Mouse (Mus musculus) monocyte, adult 5-6 weeks (primary cell): ENCODE data around the gene Trmt2a. TPM values are rescaled to one million over a fixed set of nuclear protein-coding genes. Genes with fewer than 3 reads are reported as not detected.

Experiments
- ATAC-seq: fragments of 153-309, 156-312 bp; replicated peaks from 2 replicates; pipeline ENCODE4 v1.8.0; 2017; ENCODE audit warnings: mild to moderate bottlenecking; ENCODE audit not compliant: low TSS enrichment, insufficient number of reproducible peaks, severe bottlenecking, poor library complexity, low FRiP score
- total RNA-seq: library from RNA; stranded (forward); fragments of 200-1000, 200-491, 200-594 nt; gene quantifications from 3 replicates; pipeline ENCODE4 v1.2.3, GENCODE M21; 2017

Trmt2a gene
- total RNA-seq, 1 experiment from 2014 or later = 79.6 TPM

DNA sequence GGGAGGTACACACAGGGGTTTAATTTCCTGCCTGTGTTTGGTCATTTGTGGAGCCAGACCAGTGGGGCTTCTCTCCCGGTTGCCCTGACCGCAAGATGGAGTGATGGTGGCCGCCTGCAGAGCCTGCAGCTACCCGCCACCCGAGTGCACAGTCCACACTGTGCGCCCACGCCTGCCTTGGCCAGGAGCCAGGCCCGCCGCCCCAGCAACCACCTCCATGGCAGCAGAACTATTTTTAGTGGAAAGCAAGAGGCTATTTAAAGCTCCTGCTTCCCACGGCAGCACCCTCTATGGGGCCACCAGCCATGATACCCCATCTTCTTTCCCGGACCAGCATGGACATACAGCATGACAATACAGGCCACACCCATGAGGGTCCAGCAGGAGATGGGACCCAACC lies 18.9 kb upstream of the Trmt2a start:
- no peak for ATAC-seq

DNA sequence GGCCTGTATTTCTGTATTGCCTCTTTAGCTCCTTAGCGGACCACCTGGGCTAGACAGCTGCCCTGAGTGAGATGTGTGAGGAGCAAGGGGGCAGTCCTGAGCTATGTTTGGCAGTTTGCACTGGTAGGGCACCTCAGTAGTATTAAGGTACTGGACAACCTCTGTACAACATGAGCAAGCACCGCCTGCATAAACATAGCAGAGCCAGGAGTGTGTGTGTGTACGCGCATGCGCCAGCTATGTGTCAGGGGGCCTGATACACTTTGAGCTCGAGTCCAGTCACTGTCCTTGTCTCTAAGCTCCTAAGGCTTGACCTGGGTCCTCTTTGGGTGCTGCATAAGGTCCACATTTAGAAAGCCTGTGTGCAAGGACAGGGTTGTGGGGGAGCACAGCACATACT lies 17.9 kb upstream of the Trmt2a start:
- ATAC-seq = no peak

DNA sequence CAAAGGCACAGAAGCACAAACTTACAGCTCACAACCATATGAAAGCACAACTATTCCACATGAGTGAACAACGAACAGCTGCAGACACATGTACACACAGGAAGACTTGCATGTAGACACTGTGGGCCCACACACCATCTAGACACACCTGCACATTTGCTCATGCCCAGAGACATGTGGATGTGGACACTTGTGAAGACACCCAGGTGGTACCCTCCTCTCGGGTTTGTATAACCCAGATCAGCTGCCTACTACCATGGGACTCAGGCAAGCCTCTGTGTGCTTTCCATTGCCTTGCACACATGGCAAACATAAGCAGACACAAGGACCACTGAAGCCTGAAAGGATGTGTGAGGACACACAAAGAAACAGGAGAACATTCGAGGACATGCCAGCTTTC lies 17.4 kb upstream of the Trmt2a start:
- no peak for ATAC-seq

DNA sequence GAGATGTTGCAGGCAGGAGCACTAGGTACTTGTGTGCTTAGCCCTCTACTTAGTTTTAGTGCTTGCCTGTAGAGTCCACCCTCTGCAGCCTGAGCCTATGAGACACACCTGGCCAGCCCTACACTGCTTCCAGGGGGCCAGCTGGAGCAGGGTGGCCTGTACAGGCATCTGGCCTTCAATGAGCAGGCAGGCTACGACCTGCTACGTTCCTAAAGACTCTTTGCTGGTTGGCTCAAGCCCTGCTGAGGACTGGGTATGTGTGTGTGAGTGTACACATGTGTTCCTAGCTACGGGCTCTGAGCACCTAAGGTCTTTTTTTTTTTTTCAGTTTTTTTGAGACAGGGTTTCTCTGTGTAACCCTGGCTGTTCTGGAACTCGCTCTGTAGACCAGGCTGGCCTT lies 17.0 kb upstream of the Trmt2a start:
- no peak for ATAC-seq

DNA sequence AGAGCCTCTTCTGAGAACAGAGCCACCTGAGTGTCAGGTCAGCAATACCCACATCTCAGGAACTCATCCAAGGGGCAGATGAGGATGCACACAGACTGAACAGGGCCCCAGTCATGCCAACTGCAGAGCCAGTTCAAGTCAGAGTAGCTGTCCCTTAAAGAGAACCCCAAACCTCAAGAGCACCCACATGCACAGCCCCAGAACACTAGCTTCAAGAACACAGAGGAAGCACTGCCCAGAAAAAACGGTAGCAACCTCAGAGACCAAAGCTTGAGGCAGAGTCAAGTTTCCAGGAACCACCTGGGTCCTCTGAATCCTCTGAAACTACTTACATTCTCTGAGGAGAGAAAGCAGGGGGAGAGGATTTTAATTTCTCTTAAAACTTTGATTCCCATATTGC lies 15.0 kb upstream of the Trmt2a start:
- ATAC-seq = no peak

DNA sequence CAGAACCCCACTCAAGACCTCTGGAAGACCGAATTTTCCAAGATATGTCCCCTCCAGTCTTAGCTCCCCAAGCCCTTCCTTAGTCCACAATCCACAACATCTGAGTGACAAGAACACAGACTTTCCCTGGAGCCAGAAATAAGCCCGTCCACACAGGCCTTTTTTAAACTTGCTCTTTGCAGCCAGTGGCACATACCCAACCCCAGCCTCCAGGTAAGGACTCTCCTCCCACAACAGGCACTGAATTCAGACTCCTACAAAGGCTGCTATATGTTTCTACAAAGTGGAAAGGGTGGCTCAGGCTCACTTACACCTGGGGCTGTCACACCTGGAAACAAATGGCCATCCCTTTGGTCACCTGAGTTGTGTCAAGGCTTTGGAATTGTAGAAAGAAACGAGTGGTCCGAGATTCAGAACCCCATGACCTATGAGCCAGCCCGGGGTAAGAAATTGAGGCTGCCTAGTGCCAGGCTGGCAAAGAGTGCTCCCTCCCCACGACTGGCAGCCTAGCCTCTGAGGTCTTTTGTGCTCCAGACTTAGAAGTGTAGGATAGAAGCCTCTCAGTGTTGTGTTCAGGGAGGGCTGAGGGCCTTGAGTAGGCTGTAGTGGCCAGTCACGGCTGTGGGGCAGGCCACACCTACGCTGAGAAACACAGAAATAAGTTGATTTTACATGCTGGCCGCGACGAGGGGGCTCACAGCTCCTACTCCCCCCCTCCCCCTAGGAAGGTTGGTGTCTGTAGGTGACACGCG lies 14.4 kb upstream of the Trmt2a start:
- ATAC-seq = no peak

DNA sequence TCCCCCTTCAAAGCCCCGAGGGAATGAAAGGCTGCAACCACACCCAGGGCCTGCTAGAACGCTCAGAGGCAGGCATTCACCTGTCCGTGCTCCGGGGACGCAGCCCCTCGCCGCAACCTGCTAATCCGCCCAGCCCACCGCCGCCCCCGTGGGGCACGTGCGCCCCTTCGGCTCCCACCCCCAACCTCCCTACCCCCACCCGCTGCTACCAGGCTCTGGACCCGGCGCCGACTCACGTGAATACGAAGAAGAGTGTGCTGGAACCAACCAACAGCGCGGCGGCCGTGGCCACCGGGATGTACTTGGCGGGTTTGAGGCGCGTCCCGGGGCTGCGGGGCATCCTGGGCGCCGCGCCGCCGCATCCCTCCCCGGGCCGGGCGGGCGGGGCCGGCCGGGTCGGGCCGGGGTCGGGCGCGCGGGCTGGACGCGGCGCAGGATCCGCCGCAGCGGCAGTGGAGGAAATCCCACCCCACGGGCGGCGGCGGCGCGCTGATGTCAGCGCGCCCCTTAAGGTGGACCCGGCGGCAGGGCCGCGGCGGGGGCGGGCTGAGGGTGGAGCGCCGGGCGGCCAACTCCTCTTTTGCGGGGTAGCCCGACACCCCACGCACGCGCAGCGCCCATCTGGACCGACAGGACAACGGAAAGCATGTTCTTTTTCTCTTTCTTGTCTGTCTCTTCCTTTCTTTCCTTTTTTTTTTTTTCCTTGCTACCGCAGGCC lies 13.6 kb upstream of the Trmt2a start, which contains the start of gene Zdhhc8:
TSS of gene Zdhhc8 (minus strand) at position 466 of the 718 bp plus-strand sequence.
- ATAC-seq = no peak

DNA sequence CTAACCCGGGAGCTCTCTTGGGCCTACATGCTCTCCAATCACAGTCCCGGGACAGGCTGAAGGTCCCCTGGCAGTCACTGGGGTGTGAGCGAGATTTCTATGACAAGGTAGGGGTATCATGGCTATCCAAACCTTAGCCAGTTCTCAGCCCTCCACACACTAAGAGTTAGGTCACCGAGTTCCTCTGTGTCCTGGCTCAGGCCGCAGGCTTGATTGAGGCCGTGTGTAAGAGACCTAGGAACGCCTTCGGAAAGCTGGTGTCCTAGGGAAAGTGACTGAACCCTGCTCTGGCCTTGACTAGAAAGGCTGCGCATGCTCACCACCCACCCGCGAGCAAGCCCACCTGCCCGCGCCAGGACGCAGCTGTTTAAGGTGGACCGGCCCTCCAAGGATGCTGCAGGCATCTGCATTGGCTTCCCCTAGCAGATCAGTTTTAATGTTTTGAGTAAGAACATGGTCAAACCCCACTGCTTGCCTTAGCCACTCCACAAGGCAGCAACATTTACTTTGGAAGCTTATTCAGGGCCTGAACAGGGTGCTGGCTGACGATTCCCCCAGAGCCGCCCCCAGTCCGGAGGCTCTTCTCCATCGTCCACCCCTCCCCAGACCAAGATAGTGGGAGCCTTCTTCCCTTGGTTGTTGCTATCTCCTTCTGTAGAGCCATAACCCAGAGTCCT lies 13.0 kb upstream of the Trmt2a start:
- ATAC-seq = no peak

DNA sequence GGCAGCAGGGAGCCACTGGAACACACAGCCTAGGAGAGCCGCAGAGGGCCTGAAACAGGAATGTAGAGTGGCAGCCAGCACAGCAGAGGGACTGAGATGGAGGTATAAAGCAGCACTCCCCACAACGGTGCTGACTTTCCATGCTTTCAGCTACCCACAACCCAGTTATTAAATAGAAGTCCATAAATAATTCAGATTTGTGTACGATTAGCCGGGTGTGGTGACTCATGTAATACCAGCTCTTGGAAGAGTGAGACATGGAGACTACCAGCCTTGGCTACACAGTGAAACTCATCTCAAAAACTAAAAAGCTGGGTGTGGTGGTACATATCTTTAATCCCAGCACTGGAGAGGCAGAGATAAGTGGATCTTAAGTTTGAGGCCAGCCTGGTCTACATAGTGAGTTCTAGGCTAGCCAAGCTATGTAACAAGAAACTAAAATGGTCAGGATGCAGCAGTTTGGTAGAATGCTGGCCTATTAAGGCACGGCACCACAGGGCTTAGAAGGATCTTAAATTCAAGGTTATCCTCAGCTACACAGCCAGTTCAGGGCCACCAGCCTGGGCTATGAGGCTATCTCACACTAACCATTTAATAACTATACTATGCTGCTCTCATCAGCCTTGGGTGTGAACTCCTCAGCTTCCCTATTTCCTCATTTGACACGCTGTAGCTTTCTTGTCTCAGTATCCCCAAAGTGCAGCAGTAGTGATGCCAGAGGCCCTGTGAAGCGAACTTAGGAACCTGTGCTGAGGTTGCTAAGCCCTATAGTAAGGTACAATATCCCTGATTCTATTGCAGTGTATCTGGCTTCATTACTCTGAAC lies 11.6 kb upstream of the Trmt2a start:
- no peak for ATAC-seq

DNA sequence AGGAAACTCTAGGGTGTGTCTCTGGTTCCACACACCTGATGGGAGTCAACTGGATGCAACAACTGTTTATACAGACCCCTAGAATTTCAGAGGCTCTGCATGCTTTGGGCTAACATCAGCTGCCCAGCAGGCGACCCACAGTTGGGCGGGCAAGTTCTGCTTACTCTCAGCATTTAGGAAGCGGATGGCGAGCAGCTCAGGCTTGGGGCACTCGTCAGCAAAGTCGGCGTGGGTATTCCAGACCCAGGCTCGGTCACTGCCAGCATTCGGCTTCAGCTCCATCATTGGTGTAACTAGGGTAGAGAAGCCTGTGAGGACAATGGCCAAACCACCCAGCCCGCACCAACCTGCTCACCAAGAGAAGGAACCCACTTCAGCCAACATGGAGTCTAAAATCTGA lies 6.9 kb upstream of the Trmt2a start:
- no peak for ATAC-seq

DNA sequence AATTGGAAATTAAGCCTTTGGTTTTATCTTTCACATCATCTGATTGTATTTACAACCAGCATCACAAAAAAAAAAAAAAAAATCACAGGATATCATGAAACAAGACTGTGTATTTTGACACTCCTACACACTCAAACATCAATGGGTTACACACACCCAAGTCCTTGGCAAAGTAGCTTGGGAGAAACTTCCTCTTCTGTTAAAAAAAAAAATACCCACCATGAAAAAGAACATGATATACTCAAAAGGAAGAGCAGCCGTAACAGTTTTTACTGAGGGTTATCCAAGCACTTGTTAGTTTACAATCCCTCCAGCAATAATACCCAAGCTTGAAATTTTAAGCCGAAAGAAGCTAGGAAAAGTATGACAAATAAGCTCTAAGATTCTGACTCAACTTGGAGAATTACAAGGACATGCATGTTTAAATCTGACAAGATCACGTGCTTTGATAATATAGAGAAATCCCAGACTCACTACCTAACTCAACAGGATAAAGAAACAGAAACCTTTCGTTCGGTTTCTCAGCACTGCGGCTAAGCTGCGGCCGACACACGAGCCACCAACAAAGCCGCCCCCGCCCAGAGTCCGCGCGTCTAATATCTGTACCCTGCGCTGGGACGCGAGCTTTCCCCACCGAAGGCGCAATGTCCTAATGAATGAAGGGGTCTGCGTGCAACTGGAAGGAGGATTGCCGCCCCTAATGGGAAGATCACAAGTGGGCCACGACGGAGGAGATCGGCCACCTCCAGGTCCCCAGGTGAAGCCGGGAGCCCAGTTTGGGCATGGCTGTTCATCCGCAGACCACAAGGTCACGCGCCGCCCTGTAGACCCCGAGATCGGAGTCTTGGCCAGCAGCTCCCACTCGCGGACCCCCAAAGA lies 719 bp upstream of the Trmt2a start:
- no peak for ATAC-seq

DNA sequence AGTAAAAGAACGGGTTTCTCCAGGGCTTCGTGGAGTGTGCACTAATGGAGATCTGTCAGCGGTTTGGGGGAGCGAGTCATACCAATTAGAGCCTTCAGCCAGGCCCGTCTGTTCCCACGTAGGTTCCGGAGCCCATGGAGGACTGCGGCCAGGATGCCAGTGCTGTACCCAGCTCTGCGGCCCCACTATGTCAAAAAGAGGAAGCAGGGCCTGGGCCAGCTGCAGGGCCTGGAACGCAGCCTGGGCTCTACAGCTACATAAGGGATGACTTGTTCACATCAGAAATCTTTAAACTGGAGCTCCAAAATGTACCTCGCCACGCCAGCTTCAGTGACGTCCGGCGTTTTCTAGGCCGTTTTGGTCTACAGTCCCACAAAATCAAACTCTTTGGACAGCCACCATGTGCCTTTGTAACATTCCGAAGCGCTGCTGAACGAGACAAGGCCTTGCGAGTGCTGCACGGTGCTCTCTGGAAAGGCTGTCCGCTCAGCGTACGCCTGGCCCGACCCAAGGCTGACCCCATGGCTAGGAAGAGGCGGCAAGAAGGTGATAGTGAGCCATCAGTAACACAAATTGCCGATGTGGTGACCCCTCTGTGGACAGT lies 987 bp downstream of the Trmt2a start:
- peak; percentile 34; the same call in 1 of the 2 replicates for ATAC-seq

DNA sequence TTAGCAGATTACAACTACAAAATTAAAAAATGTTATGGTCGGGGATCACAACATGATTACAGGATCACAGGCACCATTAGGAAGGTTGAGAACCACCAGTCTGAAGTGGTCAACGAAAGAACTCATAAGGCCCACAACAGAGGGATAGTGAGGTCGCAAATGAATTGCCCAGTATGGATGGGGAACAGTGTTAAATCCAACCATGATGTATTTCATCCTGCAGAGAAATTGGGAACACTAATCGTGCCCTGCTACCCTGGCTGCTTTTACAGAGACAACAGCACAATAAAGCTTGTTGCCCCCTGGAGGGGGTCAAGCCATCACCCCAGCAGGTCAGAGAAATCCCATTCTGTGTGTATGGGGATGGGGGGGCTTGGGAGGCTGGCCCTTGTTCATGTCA lies 1.8 kb downstream of the Trmt2a start:
- ATAC-seq = no peak

DNA sequence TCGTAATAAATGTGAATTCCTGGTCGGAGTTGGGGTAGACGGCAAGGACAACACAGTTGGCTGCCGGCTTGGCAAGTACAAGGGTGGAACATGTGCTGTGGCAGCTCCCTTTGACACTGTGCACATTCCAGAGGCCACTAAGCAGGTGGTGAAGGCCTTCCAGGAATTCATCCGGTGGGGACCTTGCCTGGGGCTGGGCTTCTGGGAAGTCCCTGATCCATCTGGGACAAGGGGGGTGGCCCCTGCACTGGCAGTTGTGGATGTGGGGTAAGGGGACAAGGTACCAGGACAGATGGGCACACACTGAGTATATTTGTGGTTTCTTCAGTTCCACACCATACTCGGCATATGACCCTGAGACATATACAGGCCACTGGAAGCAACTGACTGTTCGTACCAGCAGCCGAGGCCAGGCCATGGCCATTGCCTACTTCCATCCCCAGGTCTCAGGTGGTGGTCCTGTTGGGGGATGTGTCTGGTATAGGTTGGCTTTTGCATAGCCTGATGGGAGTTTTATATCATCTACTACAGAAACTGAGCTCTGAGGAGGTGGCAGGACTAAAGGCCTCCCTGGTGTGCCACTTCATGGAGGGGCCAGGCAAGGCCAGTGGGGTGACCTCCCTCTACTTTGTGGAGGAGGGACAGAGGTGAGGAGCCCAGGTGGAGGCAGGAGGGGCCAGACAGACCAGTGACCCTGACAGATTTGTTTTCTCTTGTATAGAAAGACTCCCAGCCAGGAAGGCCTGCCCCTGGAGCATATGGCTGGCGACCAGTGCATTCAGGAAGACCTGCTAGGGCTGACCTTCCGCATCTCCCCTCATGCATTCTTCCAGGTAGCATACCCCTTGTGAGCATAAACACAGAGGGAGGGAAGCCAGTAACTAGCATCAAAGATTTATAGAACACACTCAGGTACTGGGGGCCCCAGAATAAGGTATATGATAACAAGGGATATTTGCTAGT lies 2.6 kb downstream of the Trmt2a start:
- no peak for ATAC-seq

DNA sequence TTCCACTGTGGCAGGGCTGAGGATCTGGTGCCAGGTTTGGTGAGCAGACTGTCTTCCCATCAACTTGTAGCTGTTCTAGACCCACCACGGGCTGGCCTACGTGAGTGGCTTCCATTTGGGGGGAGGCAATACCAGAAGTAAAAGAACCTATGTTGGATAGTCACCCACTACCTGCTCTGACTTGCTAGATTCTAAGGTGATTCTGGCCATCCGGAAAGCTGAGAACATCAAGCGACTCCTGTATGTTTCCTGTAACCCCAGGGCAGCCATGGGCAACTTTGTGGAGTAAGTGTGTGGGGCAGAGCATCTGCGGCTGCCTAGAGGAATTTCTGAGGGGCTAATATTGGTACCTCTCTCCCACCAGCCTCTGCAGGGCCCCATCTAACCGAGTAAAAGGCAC lies 4.3 kb downstream of the Trmt2a start:
- ATAC-seq = no peak

DNA sequence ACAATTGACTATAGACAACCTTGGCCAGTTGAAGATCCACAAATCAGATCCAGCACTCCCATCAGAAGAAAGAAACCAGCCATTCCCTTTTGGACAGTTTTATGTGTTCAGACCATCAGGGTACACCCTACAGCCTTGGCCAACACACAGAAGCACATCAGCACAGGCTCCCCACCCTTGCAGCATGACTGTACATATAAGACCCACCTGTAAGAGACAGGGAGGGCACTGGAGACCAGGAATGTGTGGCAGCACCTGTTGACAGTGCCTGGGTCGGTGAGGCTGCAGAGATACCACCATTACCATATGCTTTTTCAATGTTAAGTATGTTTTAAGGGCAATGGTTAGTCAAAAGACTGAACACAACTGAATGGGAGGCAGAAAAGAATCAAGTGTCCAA lies 5.4 kb downstream of the Trmt2a start:
- ATAC-seq = no peak

DNA sequence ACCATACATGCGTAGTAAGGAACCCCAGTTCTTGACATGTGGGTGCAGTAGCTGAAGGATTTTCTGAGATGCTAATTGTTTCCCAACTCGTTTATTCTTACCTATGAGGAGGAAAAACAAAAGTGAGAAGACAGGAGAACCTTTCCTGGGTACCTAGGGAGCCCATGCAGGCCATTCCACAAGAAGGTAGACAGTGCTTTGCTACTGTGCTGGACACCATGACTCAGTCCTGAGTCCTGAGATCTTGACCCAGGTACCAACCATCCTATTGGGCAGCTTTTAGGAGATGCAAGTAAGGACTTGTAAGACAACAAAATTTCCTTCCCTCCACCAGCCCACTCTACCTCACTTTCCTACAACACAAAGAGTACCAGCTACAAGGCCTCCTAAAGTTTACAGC lies 9.7 kb downstream of the Trmt2a start, which contains the start of gene Gm49776:
TSS of gene Gm49776 (minus strand) at position 101 of the 400 bp plus-strand sequence.
- ATAC-seq = no peak
